Mouse (Mus musculus): Measurements from ENCODE around the gene Mmp12.
"Not testable (repeated sequence)": the region's sequence is repeated elsewhere in the genome, so short reads cannot be mapped to it uniquely, and the experiment has no call there.

Mmp12 gene

GRCm38 (mm10) chr9:7344107-7344506 lies at the start of gene Mmp12:
Gene Mmp12, plus strand, starts transcription at chr9:7344381.
- no peak for DNase-seq

DNA sequence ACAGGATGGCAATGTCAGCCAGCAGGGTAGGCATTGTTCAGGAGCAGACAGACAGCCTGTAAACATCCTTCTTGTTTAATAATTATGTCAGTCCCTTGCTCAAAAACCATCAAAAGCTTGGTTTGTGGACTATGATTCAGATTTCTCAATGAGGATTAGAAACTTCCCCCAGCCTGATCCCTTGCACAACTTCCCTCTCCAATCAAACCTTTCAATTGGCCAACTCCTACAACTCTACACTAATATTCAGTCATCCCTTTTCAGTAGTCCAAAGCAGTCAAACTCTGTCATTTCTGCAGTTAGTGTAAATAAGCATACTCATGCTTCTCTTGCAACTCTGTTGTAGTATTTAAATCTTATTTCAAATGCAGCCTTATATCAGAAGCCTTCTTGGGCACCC lies 12.3 kb upstream of the Mmp12 start:
- no peak for DNase-seq

- DNase-seq = no peak
These were observed 8.2 kb upstream of the Mmp12 start for GRCm38 (mm10) chr9:7335766-7336680.

GRCm38 (mm10) chr9:7336740-7337483 lies 7.3 kb upstream of the Mmp12 start:
- no peak for DNase-seq

DNA sequence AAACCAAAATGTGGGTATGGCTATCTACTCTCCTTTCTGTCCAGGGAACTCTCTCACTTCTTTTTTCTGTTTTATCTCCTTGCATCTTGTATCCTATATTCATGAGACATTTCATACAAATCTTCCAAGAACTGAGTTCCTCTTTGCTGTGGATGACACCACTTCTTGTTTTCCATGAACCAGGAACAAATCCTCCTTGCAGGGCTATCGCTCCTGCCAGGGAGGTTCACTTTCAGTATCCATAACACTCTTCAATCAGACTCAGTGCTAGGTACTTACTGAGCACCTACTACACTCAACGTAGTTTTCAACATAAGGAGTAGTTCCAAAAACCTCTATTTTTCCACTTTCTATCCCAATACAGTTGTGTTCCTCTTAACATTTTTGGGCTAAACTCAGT lies 1.3 kb downstream of the Mmp12 start:
- no peak for DNase-seq

DNA sequence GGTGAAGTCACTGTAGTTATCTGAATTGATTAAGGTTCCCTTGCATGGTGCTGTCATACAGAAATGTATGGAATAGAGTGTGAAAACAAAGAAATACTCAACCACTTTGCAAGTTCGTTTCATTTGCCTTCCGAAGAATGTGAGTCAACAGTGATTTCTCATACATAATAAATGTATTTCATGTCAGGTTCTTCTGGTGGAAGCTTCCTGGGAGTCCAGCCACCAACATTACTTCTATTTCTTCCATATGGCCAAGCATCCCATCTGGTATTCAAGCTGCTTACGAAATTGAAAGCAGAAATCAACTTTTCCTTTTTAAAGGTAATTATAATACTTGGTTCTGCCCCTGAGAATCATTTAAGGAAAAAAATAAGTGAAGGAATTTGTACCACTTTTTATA lies 10.4 kb downstream of the Mmp12 start:
- DNase-seq = no peak

GRCm38 (mm10) chr9:7387947-7388346 lies 43.8 kb downstream of the Mmp12 start, which contains the start of gene Mmp1b:
Gene Mmp1b, minus strand, starts transcription at chr9:7388047.
- DNase-seq = no peak

DNA sequence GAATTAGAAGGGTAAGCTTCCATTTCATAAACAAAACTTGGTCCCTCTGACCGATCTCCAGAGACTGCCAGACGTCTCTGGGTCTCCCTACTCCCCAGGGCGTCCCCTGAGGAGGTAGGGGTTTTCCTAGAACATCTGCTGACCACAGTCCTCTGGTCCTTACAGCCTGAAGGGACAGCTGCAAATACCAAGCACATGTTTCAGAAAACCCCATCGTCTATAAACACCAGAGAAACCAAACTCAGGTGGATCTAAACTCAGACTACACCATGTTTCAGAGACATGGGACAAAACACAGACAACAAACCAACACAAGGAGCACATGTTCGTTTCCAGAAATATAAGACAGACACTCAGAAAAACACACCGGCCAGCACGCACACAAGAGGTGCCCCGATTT lies 52.4 kb downstream of the Mmp12 start:
- not testable (repeated sequence) for DNase-seq

Data from kidney, adult 11 months (tissue).